Mouse (Mus musculus): Measurements from ENCODE around the gene Clcnka. TPM values are rescaled to one million over a fixed set of nuclear protein-coding genes. Genes with fewer than 3 reads are reported as not detected.

Gene Clcnka
- polyA plus RNA-seq (2012; rRNA removed) = not detected in 2 replicates

GRCm38 (mm10) chr4:141398545-141398944 lies at the start of gene Clcnka:
TSS of gene Clcnka (minus strand) at chr4:141398724.
- DNase-seq (ENCODE audit: low read depth, low spot score) = no peak
- 32% methylated on average over 12 of the region's 12 CpGs for WGBS

- no peak for DNase-seq (ENCODE audit: low read depth, low spot score)
- 68% methylated on average over 7 of the region's 7 CpGs for WGBS
Measured at GRCm38 (mm10) chr4:141446211-141446610, 47.7 kb upstream of the Clcnka start.

- WGBS = 7% methylated on average over 14 of the region's 14 CpGs
- no peak for DNase-seq (ENCODE audit: low read depth, low spot score)
Measured at GRCm38 (mm10) chr4:141445328-141445720, 46.8 kb upstream of the Clcnka start.

GRCm38 (mm10) chr4:141444451-141445327 lies 46.2 kb upstream of the Clcnka start, which contains the start of gene Zbtb17:
TSS of gene Zbtb17 (plus strand) at chr4:141444654.
- DNase-seq (ENCODE audit: low read depth, low spot score) = peak; percentile 42
- WGBS = 1% methylated on average over 97 of the region's 102 CpGs

GRCm38 (mm10) chr4:141443641-141444429 lies 45.3 kb upstream of the Clcnka start:
- WGBS = 32% methylated on average over 11 of the region's 11 CpGs

GRCm38 (mm10) chr4:141440877-141441276 lies 42.4 kb upstream of the Clcnka start:
- peak; percentile 33 for DNase-seq (ENCODE audit: low read depth, low spot score)

More at GRCm38 (mm10) chr4:141443641-141444429, 45.3 kb upstream of the Clcnka start:
- DNase-seq (ENCODE audit: low read depth, low spot score) = no peak

GRCm38 (mm10) chr4:141439083-141439803 lies 40.7 kb upstream of the Clcnka start:
- DNase-seq (ENCODE audit: low read depth, low spot score) = no peak
- WGBS = 44% methylated on average over 12 of the region's 12 CpGs

- WGBS = 92% methylated on average over 1 of the region's 1 CpGs
- DNase-seq (ENCODE audit: low read depth, low spot score) = no peak
Measured at GRCm38 (mm10) chr4:141435974-141436373, 37.5 kb upstream of the Clcnka start, which contains the start of gene Srarp. TSS of gene Srarp (minus strand) at chr4:141436105.

- 75% methylated on average over 18 of the region's 18 CpGs for WGBS
- DNase-seq (ENCODE audit: low read depth, low spot score) = no peak
Measured at GRCm38 (mm10) chr4:141433191-141433590, 34.7 kb upstream of the Clcnka start.

- 41% methylated on average over 14 of the region's 14 CpGs for WGBS
- no peak for DNase-seq (ENCODE audit: low read depth, low spot score)
Measured at GRCm38 (mm10) chr4:141432666-141433065, 34.1 kb upstream of the Clcnka start.

- WGBS = 35% methylated on average over 9 of the region's 9 CpGs
- DNase-seq (ENCODE audit: low read depth, low spot score) = peak; percentile 46
Measured at GRCm38 (mm10) chr4:141430997-141431396, 32.5 kb upstream of the Clcnka start.

GRCm38 (mm10) chr4:141429847-141430246 lies 31.3 kb upstream of the Clcnka start:
- DNase-seq (ENCODE audit: low read depth, low spot score) = no peak
- 59% methylated on average over 9 of the region's 9 CpGs for WGBS

- DNase-seq (ENCODE audit: low read depth, low spot score) = no peak
- 75% methylated on average over 6 of the region's 6 CpGs for WGBS
Measured at GRCm38 (mm10) chr4:141429381-141429780, 30.9 kb upstream of the Clcnka start.

GRCm38 (mm10) chr4:141427921-141428320 lies 29.4 kb upstream of the Clcnka start:
- DNase-seq (ENCODE audit: low read depth, low spot score) = no peak
- WGBS = 92% methylated on average over 13 of the region's 13 CpGs

- DNase-seq (ENCODE audit: low read depth, low spot score) = no peak
- WGBS = 68% methylated on average over 10 of the region's 10 CpGs
Measured at GRCm38 (mm10) chr4:141426796-141427745, 28.5 kb upstream of the Clcnka start.

GRCm38 (mm10) chr4:141425484-141426479 lies 27.3 kb upstream of the Clcnka start:
- DNase-seq (ENCODE audit: low read depth, low spot score) = no peak
- WGBS = 6% methylated on average over 36 of the region's 36 CpGs

- WGBS = 92% methylated on average over 13 of the region's 13 CpGs
Measured at GRCm38 (mm10) chr4:141423691-141424431, 25.3 kb upstream of the Clcnka start.

More at GRCm38 (mm10) chr4:141423691-141424431, 25.3 kb upstream of the Clcnka start:
- no peak for DNase-seq (ENCODE audit: low read depth, low spot score)

Measured in large intestine, adult 2 months (tissue).